Mouse (Mus musculus) brain, embryonic 14.5 days (tissue): ENCODE results near the gene Cd276.

Experiments used
- CTCF ChIP-seq: fragments of 200-500 bp; IDR thresholded peaks from 2 replicates; pipeline ENCODE4 v1.5.1; 2012; ENCODE audit warnings: inconsistent platforms, mild to moderate bottlenecking, moderate library complexity, borderline replicate concordance; ENCODE audit not compliant: insufficient read depth, insufficient read length; ENCODE audit errors: extremely low read depth
- POLR2A ChIP-seq: fragments of 200-500 bp; IDR thresholded peaks from 2 replicates; pipeline ENCODE4 v1.6.1; 2012; ENCODE audit warnings: mild to moderate bottlenecking, inconsistent platforms, borderline replicate concordance; ENCODE audit not compliant: poor library complexity, insufficient read depth, insufficient read length, severe bottlenecking; ENCODE audit errors: extremely low read depth

DNA sequence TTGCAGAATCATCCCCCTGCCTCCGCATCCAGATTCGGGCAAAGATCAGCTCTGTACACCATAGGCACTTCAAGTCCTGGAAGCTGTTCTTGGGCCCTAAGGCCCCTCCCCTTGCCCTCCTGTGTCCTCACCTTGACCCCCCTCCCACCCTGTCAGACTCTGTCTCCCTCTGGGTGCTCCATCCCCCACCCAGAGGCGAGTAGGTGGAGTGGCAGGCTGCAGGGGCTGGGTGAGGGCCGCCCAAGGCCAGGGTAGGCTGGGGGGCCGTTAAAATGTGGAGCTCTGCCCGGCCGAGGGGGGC, 65.4 kb downstream of the Cd276 start:
- no peak for TF ChIP-seq POLR2A
- no peak for TF ChIP-seq CTCF
